Mouse (Mus musculus) brain, adult 2 months (tissue): Measurements from ENCODE around the gene Fxyd7.

Experiments used
- DNase-seq: peaks from one replicate; pipeline ENCODE4 v3.0.0; 2011; ENCODE audit warnings: low read depth, low spot score

The Fxyd7 gene

GRCm38 (mm10) chr7:31007775-31008174 is 43.5 kb downstream of the Fxyd7 start:
- no peak for DNase-seq

DNA sequence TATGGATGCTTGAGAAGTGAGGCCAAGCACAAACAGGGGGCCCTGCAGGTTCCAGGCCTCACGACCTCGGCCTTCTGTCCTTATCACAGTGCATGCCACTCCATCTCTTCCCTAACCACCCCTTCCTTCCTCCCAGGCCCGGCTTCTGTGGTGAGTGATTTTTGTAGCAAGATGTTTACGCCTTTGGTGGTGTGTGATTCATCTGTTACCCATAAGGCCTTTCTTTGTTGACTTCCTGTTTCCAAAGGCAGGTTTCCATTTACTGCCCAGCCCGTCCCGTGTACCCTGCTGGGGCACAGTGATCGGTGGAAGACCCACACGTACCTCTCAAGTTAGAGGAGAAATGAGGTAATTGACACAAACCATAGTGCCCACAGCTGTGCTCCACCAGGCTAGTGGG is 48.6 kb downstream of the Fxyd7 start:
- no peak for DNase-seq

DNA sequence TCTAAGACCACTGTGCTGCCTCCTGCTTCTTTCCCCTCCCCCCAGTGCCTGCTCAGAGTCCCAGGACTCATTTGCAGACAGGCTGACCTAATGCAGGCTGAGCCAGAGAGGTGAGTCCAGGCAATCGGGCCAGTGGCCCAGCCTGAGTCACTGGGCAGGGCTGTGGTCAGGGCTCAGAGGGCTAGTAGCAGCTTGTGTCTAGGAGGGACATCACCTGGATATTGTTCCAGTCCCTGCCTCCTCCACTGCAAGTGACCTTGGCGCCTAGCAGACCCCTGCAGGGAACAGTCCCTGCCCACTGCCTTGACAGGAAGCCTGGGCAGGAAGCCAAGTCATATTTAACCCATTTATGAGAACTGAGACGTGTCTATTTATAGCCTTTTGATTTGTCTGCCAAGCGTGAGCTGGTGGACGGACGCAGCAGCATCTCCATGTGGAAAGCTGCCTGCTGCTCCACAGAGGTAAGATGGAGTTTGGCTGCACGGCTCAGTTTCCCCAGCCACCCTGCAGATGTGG is 50.7 kb downstream of the Fxyd7 start:
- DNase-seq = peak; percentile 75

- no peak for DNase-seq
These were observed 54.8 kb downstream of the Fxyd7 start for GRCm38 (mm10) chr7:30996491-30996890.

GRCm38 (mm10) chr7:30993986-30994385 is 57.3 kb downstream of the Fxyd7 start:
- no peak for DNase-seq
